Mouse (Mus musculus): ENCODE data around the gene Map2k7.

DNA sequence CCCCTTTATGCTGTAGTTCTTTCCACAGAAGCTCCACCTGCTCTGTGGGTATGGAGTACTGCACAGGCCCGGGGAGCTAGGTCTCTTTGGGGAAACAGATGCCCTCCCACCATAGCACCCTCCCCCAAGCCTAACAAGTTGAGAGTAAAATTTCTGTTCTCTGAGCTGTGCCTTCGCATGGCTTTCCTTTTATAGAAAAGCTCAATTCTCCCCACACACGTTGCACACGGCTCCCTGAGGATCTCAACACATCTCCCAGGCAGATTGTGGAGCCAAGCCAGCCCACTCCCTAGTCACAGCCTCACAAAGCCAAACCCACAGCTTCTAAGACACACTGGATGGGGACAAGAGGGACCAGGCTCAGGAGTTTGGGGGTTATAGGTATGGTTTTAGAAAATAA is 18.4 kb downstream of the Map2k7 start:
- no peak for TF ChIP-seq CTCF (IDR thresholded peaks at IDR 0.05; ENCODE audit: extremely low read depth, insufficient read length, insufficient replicate concordance, low read depth, low read length)
- no peak for TF ChIP-seq POLR2A (IDR thresholded peaks at IDR 0.05; ENCODE audit: low read depth, low read length)
